Mouse (Mus musculus) thymus, postnatal 36 days (tissue): ENCODE measurements around the gene Slc35g2.

ENCODE experiments used
- DNase-seq, 2 experiments: peaks; one replicate each; pipeline ENCODE4 v3.0.0; 2022; ENCODE audit warnings: mixed read lengths in 2 of 2

The Slc35g2 gene

GRCm38 (mm10) chr9:100570626-100571233, at the start of gene Slc35g2:
Slc35g2 (minus strand) TSS chr9:100571090.
- peak; percentile 7 to 11 for DNase-seq

- no peak for DNase-seq
These were observed 46.1 kb upstream of the Slc35g2 start for GRCm38 (mm10) chr9:100616947-100617346.

GRCm38 (mm10) chr9:100613501-100614071, 42.7 kb upstream of the Slc35g2 start:
- DNase-seq: no peak

GRCm38 (mm10) chr9:100605985-100606554, 35.2 kb upstream of the Slc35g2 start:
- DNase-seq: no peak

GRCm38 (mm10) chr9:100605522-100605921, 34.6 kb upstream of the Slc35g2 start:
- no peak for DNase-seq

GRCm38 (mm10) chr9:100603156-100603555, 32.3 kb upstream of the Slc35g2 start:
- no peak for DNase-seq

GRCm38 (mm10) chr9:100602130-100602529, 31.2 kb upstream of the Slc35g2 start:
- no peak for DNase-seq

- no peak for DNase-seq
These were observed 29.0 kb upstream of the Slc35g2 start for GRCm38 (mm10) chr9:100599761-100600328.

GRCm38 (mm10) chr9:100597546-100597945, 26.7 kb upstream of the Slc35g2 start, which contains the start of gene Stag1:
Stag1 (plus strand) TSS chr9:100597798.
- DNase-seq: no peak

- DNase-seq: no peak
These were observed 25.4 kb upstream of the Slc35g2 start for GRCm38 (mm10) chr9:100596317-100596716.

GRCm38 (mm10) chr9:100590462-100590861, 19.6 kb upstream of the Slc35g2 start:
- no peak for DNase-seq

GRCm38 (mm10) chr9:100584031-100584430, 13.1 kb upstream of the Slc35g2 start:
- DNase-seq: no peak

GRCm38 (mm10) chr9:100582883-100583575, 12.1 kb upstream of the Slc35g2 start:
- DNase-seq: no peak

- no peak for DNase-seq
These were observed 10.9 kb upstream of the Slc35g2 start for GRCm38 (mm10) chr9:100581543-100582492.

- DNase-seq: no peak
These were observed 9.4 kb upstream of the Slc35g2 start for GRCm38 (mm10) chr9:100580196-100580740.

GRCm38 (mm10) chr9:100573942-100574341, 3.1 kb upstream of the Slc35g2 start:
- DNase-seq: no peak

GRCm38 (mm10) chr9:100573300-100573699, 2.4 kb upstream of the Slc35g2 start:
- DNase-seq: no peak

GRCm38 (mm10) chr9:100571511-100571910, 621 bp upstream of the Slc35g2 start:
- no peak for DNase-seq

GRCm38 (mm10) chr9:100569798-100570625, 878 bp downstream of the Slc35g2 start:
- peak; percentile 20 to 30 for DNase-seq

- no peak for DNase-seq
These were observed 10.5 kb downstream of the Slc35g2 start for GRCm38 (mm10) chr9:100560251-100560890.
